Mouse (Mus musculus): Measurements from ENCODE around the gene Rufy3.

Rufy3 gene

GRCm38 (mm10) chr5:88687996-88688406, 123.2 kb downstream of the Rufy3 start:
- DNase-seq, result no peak

DNA sequence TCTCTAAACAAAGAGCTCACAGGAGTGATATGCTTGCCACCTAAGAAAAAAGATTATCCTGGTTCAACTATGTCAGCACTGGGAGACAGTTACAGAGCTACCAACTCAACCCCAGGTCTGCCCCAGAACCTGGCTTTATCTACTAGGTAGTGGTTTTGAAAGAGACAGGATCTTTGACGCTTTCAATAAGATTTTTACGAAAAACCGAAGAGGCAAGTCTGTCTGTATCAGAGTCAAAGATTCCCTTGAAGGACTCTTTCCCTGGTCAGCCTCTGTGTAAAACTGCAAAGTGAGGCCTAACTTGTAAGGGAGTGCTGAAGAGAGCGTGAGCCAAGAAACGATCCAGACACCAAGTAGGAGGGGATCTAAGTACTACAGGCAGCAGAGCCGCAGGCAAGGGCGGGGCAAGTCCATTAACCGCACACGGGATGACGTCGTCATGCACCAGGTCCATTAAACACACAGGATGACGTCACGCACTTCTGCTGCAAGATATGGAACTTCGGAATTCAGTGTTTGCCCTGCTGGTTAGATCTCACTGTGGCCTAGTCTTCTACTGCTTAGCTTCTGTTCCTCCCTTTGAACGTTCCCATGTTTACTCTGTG, 123.8 kb downstream of the Rufy3 start:
- no peak for DNase-seq

DNA sequence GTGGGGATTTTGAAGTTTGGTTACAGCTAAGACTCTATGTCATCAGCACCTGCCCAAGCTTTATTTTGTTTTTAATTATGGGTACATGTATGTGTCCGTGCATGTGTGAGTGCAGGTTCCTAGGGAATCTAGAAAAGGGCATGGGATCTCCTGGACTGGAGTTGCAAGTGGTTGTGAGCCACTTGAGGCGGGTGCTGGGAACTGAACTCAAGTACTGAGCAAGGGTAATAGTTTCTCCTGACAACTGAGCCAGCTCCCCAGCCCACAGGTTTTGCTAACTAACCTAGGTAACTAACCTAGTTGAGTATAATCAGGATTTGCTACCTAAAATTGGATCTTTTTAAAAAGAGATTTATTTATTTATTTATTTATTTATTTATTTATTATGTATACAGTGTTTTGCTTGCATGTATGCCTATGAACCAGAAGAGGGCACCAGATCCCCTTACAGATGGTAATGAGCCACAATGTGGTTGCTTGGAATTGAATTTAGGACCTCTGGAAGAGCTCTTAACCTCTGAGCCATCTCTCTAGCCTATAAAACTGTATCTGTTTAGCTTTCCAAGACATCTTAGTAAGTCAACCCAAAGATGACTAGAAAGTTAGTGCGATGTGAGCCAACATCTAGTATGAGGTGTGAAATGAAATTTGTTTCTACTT, 124.6 kb downstream of the Rufy3 start:
- no peak for DNase-seq

DNA sequence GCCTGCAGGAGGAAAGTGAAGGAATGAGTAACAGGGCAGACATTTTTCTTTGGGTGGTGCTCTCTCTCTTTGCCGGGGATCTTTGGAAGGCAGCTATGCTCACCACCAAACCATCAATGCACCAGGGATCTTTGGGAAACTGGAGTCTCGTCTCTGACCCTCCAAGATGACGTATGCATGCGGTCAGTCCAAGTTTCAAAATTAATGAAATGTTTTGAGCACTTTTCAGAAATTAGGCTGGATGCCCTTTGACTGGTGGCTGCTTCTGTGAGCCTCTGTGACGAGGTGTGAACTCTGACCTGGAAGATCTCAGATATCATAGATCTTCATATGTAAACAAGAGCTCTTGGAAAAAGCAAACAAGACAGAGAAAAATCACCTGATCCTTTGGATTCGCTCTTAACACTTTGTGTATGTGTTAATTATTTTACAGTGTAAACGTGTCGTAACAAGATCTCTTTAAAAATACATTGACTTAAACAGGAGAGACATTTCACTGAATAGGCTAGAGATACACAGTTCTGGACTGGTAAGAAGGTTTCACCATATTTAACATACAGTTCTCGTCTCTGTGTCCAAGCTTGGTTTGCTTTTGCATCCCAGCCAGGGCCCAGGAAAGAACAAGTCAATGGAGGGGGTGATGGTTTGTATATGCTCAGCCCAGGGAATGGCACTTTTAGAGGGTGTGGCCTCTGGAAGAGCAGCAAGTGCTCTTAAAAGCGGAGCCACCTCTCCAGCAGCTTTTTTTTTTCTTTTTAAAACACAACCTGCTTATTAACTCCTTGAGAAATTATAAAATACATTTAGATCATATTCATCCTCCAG, 126.1 kb downstream of the Rufy3 start:
- no peak for DNase-seq

- DNase-seq, result no peak
Measured at GRCm38 (mm10) chr5:88691506-88692095, 126.8 kb downstream of the Rufy3 start.

DNA sequence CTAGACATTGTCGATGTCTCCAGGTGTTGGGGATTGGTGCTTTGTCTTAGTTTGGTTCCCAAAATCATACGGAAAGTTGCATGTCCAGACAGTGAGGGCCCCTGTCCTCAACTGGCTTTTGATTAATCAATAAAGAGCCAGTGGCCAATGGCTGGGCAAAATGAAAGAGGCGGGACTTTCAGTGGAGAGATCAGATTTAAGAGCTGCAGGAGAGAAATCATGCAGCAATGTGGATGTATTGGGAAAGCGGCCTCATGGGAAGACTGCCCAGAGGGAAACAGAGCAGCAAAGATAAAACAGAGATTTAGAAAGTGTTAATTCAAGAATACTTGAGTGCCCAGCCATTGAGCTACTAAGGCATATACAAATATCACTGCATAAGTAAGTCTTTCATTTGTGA, 127.7 kb downstream of the Rufy3 start:
- no peak for DNase-seq

- no peak for DNase-seq
Measured at GRCm38 (mm10) chr5:88693057-88693456, 128.2 kb downstream of the Rufy3 start.

DNA sequence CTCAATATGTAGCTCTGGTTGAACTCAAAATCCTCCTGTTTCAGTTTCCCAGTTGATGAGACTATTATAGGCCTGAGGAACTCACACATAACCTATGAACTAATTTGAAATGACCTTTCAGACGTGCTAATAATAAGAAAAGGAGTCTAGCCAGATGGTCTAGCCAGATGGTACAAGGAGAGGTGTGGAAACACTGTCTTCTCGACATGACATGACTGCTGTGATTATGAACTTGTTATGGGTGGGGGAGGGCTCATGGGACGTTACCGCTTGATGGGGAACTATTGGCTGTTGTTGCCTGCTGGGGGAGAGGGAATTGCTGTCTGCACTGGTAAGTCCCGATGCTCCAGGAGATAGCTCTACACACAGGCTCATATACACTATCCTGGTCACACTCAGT, 132.5 kb downstream of the Rufy3 start:
- no peak for DNase-seq

DNA sequence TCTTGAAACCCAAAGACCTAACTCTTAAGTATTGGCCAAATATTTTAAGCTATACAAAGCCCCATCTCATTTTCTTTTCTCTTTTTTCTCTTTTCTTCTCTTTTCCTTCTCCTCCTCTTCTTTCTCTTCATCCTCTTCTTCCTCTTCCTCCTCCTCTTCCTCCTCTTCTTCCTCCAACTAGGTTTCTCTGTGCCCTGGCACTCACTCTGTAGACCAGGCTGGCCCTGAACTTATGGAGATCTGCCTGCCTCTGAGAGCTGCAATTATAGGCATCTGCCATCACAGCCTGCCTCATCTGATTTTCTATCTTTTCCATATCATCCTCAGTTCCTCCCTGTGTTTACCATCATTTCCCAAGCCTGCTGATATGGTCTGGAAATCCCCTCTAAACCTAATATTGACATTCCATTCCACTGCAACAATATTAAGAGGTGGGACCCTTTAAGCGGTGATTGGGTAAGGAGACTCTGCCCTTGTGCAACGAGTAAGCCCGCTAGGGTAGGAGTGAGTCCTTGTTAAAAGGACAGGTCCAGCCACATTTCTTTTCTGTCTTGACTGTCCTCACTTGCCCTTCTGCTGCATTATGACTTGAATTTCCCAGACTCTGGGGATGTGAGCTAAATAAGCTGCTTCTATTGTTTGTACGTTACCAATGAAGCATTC, 134.5 kb downstream of the Rufy3 start:
- no peak for DNase-seq
